Mouse (Mus musculus) A20 (cell line): ENCODE results near the gene Exoc6b.

Source experiments
- DNase-seq: peaks from one replicate; pipeline ENCODE4 v3.0.0-alpha.2; 2011; ENCODE audit warnings: low read depth, low spot score

The Exoc6b gene

DNA sequence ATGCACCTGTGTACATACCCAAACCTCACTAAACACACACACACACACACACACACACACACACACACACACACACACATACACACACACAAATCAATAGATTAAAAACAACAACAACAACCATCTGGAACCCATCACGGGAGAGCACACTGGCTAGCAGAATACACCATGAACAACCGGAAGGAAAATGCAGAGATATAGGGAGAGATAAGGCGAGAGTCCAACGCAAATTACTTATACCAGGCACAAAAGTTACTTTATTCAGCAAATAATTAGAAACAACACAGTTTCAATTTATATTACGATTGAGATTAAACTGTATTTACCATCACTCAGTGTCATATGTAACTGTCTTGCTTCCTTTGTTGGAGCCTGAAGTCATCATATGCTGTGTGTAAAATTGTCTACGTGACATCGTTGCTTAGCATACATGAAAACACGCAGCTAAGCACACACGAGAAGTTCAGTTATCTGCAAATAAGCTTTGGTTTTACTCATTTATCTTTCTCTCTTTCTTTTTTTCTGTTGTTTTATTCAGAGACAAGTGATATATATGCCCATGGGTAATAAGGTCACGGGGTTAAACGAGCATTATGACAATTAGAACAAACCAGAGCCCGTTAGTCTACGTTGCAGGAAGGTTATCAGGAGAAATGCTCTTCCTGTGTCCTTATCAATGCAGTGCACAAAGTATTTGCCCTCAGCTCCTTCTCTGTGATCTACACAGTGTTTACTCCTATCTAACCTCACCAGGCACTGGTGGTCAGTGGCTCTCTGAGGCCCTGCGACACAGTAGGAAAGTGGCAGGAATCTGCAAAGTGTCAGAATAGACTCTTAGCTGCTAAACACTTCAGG is 186.4 kb downstream of the Exoc6b start:
- DNase-seq = no peak

GRCm38 (mm10) chr6:84875869-84876268 is 193.4 kb downstream of the Exoc6b start:
- no peak for DNase-seq

- no peak for DNase-seq
These were observed 202.2 kb downstream of the Exoc6b start for GRCm38 (mm10) chr6:84867114-84867513.

- DNase-seq = no peak
These were observed 204.7 kb downstream of the Exoc6b start for GRCm38 (mm10) chr6:84864625-84865024.

GRCm38 (mm10) chr6:84863816-84864375 is 205.4 kb downstream of the Exoc6b start:
- no peak for DNase-seq

DNA sequence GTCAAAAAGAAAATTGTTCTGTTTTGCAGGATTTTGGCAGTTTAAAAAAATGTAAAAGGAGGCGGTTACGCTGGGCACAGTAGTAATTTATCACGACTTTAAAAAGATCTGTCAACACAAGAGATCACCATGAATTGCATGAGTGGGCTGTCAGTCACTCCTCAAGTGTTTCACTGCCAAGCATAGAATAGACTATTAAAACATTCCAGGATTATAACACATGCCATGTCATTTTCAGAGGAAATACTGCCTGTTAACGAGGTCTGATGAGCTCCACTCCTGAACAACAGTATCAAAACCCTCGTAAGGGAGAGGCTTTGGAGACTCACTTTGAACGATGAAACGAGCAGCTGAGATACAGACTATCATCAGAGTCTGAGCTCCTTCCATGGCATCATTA is 223.6 kb downstream of the Exoc6b start:
- no peak for DNase-seq

DNA sequence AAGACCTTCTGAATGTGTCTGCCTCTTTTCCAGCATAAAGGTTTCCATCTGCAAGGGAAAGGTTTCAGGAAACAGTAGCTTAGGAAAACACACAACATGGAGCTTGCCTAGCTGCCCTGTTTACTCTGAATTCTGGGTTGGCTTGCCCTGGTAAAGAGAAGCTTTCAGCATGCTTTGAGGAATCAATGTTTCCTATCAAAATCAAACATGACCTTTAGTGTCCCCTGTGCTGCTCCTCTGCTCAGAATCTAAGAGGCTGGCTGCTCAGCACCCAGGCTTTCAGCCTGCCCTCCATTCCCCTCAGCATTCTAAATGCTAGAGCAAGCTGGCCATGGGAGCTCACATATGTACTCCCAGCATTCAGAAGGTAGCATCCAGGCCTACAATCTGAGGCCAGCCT is 228.2 kb downstream of the Exoc6b start:
- no peak for DNase-seq

DNA sequence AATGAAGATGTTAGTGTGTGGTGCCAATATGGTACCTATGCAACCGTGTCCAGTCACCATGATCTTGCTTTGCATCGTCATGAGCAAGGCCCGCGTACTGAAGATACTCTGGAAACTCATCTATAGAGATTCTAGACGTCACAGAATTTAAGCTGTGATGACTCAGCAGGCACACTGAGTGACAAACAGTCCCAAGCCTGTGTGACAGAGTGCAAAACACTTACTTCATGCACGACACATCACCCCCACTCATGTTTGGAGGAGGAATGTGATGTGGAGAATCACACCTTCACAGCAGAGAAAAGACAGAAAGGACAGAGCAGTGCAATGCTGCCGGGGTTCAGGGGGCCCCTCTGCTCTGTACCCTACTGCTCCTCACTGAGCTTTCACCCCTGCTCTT is 261.8 kb downstream of the Exoc6b start:
- DNase-seq = no peak

- peak; percentile 3 for DNase-seq
These were observed 263.1 kb downstream of the Exoc6b start for GRCm38 (mm10) chr6:84806132-84806730.

DNA sequence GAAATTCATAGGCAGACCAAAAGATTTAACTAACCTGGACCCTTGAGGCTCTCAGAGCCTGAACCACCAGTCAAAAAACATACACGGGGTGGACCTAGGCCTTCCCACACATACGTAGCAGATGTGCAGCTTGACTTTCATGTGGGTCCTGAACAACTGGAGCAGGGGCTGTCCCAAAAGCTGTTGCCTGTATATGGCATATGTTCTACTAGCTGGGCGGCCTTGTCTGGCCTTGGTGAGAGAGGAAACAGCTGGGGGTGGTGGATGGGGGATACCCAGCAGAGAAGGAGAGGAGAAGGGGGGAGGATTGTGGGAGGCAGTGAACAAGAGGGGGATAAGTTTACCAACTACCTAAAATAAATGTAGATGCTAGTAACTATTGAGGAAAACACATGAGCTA is 270.6 kb downstream of the Exoc6b start:
- no peak for DNase-seq

- no peak for DNase-seq
These were observed 285.3 kb downstream of the Exoc6b start for GRCm38 (mm10) chr6:84783994-84784393.

- no peak for DNase-seq
These were observed 289.3 kb downstream of the Exoc6b start for GRCm38 (mm10) chr6:84779987-84780386.

- DNase-seq = no peak
These were observed 290.3 kb downstream of the Exoc6b start for GRCm38 (mm10) chr6:84778970-84779369.

GRCm38 (mm10) chr6:84775908-84776307 is 293.4 kb downstream of the Exoc6b start:
- no peak for DNase-seq

- no peak for DNase-seq
These were observed 314.0 kb downstream of the Exoc6b start for GRCm38 (mm10) chr6:84755266-84755665.

DNA sequence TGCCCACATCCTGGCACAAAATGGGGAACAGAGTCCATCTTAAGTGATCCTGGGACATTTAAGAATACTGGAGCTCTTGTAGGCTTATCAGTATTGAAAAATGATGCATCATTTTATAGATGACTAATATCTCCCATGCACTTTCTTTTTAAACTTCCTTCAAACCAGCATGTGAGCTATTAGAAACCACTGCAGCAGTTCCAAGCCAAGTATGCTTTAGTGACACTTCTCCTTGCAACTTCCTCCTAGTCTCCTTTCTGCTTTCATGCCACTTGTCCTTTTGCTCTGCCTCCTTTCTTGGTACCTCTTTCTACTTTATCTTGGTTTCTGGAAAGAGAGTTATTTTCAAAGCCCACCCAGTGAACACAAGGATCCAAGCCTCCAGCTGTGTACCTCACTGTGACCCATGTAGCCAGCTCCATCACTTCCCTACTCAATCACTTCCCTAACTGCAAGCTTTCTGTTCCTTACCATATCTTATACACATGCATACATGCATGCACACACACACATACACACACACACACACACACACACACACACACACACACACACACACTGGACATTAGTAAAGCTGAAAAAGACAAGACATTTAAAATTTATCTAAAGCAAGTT is 316.4 kb downstream of the Exoc6b start:
- peak; percentile 39 for DNase-seq

GRCm38 (mm10) chr6:84751409-84751808 is 317.9 kb downstream of the Exoc6b start:
- no peak for DNase-seq

GRCm38 (mm10) chr6:84746847-84747395 is 322.4 kb downstream of the Exoc6b start:
- no peak for DNase-seq

DNA sequence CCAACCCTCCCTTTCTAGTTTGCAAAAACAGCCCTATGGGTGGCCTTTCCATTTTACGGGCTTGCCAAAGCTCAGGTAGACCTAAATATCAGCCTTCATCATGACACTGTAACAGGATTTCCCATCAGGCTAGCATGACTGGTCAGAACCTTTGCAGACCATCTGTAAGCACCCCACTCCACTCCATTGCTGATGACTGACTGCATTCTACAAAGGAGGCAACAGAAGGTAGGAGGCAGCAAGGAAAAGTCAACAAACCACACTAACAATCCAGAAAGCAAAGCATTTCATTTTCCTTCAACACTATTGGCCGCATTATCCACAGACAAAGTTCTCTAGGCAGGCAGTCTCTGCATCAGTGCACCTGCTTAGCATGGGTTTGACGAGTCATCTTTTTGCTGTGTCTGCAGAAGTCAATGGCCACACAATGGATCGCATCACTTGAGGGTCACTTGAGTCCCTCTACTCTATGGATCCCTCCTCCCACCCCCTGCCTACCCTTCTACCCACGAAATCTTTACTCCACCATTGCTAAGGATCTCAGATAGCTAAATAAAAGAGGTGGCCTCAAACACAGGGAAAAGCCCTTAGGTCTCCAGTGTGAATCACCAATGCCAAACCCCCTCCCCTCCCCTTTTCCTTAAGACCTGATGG is 323.0 kb downstream of the Exoc6b start:
- DNase-seq = no peak

- DNase-seq = no peak
These were observed 323.7 kb downstream of the Exoc6b start for GRCm38 (mm10) chr6:84745570-84745969.

DNA sequence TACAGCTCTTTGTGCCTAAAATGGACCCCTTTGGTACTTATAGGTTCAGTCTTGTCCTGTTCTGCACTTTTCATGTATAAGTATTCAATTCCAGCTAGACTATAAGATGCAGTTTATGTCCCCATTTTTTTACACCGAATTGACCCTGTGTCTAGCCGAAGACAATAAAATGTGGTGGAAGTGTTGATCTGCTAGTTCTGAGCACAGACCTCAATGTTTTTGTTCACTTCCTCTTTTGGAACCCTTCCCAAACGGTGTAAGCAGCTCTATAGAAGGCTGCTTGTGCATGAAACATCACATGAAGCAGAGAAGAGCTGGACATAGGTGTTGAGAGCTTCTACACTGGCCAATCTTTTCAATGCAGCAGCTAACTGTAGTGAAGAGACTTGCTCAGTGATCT is 327.1 kb downstream of the Exoc6b start:
- DNase-seq = peak; percentile 68

GRCm38 (mm10) chr6:84736942-84737341 is 332.4 kb downstream of the Exoc6b start:
- peak; percentile 61 for DNase-seq
